Mouse (Mus musculus) ovary, adult 2 months (tissue): ENCODE data around the gene Fam210b. TPM values are rescaled to one million over a fixed set of nuclear protein-coding genes. Genes with fewer than 3 reads are reported as not detected.

Source experiments
- polyA plus RNA-seq: library from polyadenylated mRNA; depleted of rRNA; stranded (reverse); fragments of >200 nt; gene quantifications from 2 replicates; pipeline ENCODE4 v1.2.3, GENCODE M21; 2012; rRNA removed

The Fam210b gene
- 19.1 and 22.1 TPM in 2 replicates for polyA plus RNA-seq

GRCm38 (mm10) chr2:172345258-172345738 is at the start of gene Fam210b:
Gene Fam210b, plus strand, starts transcription at chr2:172345565.

GRCm38 (mm10) chr2:172370411-172371223 is 25.3 kb downstream of the Fam210b start, which contains the start of the genes Aurka and Cstf1:
Gene Aurka, minus strand, starts transcription at chr2:172370535.
Gene Cstf1, plus strand, starts transcription at chr2:172370681.

GRCm38 (mm10) chr2:172393391-172394051 is 48.2 kb downstream of the Fam210b start, which contains the start of gene Cass4:
Gene Cass4, plus strand, starts transcription at chr2:172393794.

Other genes with a start within 250 kb of the Fam210b start
- gene Mc3r, start 97.1 kb upstream of the Fam210b start, polyA plus RNA-seq: not detected in 2 replicates
- gene Aurka, start 25.0 kb downstream of the Fam210b start, polyA plus RNA-seq: 9.4 and 15.1 TPM in 2 replicates
- 49.2 and 58.7 TPM in 2 replicates for gene Cstf1, start 25.1 kb downstream of the Fam210b start, polyA plus RNA-seq
- gene Cass4, start 48.2 kb downstream of the Fam210b start, polyA plus RNA-seq: 0.38 and 0.39 TPM in 2 replicates
- gene Rtf2, start 95.0 kb downstream of the Fam210b start, polyA plus RNA-seq: 37.0 and 43.0 TPM in 2 replicates
- gene Gcnt7, start 113.0 kb downstream of the Fam210b start, polyA plus RNA-seq: not detected in 2 replicates
- gene Fam209, start 127.0 kb downstream of the Fam210b start, polyA plus RNA-seq: 0.26 TPM in 1 of 2 replicates, not detected in the other
- 1.6 TPM in 2 replicates for gene Tfap2c, start 204.0 kb downstream of the Fam210b start, polyA plus RNA-seq